Mouse (Mus musculus) forebrain, embryonic 10.5 days (tissue): ENCODE results near the gene Junb. TPM values are rescaled to one million over a fixed set of nuclear protein-coding genes. Genes with fewer than 3 reads are reported as not detected.

Experiments used
- DNase-seq: peaks from one replicate; pipeline ENCODE4 v3.0.0-alpha.2; 2017; ENCODE audit warnings: low spot score; ENCODE audit errors: extremely low spot score
- H3K27ac ChIP-seq: fragments of 300-500 bp; sonication (generic); 2 replicates; pipeline ENCODE4 v1.5.1; 2016; ENCODE audit warnings: mild to moderate bottlenecking
- H3K27me3 ChIP-seq: fragments of 300-500 bp; sonication (generic); 2 replicates; pipeline ENCODE4 v1.6.1; 2016; ENCODE audit warnings: mild to moderate bottlenecking; ENCODE audit not compliant: poor library complexity, severe bottlenecking
- H3K36me3 ChIP-seq: fragments of 300-500 bp; sonication (generic); replicated peaks from 2 replicates; pipeline ENCODE4 v1.6.1; 2016; ENCODE audit warnings: mild to moderate bottlenecking, moderate library complexity
- H3K4me1 ChIP-seq: fragments of 300-500 bp; sonication (generic); 2 replicates; pipeline ENCODE4 v1.6.1; 2016
- H3K4me3 ChIP-seq: fragments of 300-500 bp; sonication (generic); 2 replicates; pipeline ENCODE4 v1.5.1; 2016; ENCODE audit warnings: mild to moderate bottlenecking, moderate library complexity
- H3K9me3 ChIP-seq: fragments of 300-500 bp; sonication (generic); 2 replicates; pipeline ENCODE4 v1.6.1; 2016; ENCODE audit warnings: mild to moderate bottlenecking, moderate library complexity
- WGBS: fragments of 180-500 bp; shearing (Covaris S2); methylation state at CpG from one replicate; pipeline ENCODE4 v1.1.7; 2016; 5-methylcytosine and 5-hydroxymethylcytosine counted together
- polyA plus RNA-seq: library from polyadenylated mRNA; unstranded; fragments of >200 nt; fragmentation: Nextera tagmentation; extraction: Ambion mirVana; gene quantifications from 2 replicates; pipeline ENCODE4 v1.2.1, GENCODE M21; 2016

The Junb gene
- polyA plus RNA-seq, 1 experiment from 2014 or later = 3.8 TPM

GRCm38 (mm10) chr8:85007686-85008085 lies 29.2 kb upstream of the Junb start:
- H3K4me1 ChIP-seq = peaks cover 9% of the 10 kb centered on the region; the same call in 1 of the 2 replicates
- H3K9me3 ChIP-seq = no peaks in the 10 kb centered on the region
- no peak overlapping the region for H3K27ac ChIP-seq
- DNase-seq = no peak
- H3K27me3 ChIP-seq = peaks cover 56% of the 10 kb centered on the region
- WGBS = 17% methylated on average over 25 of the region's 25 CpGs
- no peaks in the 10 kb centered on the region for H3K36me3 ChIP-seq
- no peak overlapping the region for H3K4me3 ChIP-seq

DNA sequence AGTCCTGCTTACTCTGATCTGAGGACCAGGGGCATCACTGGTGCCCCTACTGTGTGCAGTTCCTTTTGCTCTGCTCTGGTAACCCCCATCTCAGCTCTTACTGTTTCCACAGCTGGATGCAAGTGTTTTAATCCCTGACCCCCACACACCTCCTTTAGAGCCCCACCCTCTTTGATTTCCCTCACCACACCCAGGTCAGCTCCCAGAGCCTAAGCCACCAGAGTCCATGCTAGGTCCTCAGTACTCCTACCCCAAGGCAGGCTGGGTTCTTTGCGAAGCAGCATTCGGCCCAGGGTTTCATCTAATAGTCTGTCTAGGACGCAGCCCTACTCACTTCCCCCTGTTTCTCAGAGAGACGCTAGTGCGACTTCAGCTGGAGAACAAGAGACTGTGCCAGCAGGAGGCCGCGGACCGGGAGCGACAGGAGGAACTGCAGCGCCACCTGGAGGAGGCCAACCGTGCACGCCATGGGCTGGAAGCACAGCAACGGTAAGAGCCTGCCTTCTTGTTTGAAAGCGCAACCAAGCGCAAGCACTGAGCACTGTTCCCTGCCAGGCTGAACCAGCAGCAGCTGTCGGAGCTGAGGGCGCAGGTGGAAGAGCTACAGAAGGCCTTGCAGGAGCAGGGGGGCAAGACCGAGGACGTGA lies 19.3 kb upstream of the Junb start:
- H3K36me3 ChIP-seq = peaks cover 8% of the 10 kb centered on the region; the same call in 1 of the 2 replicates
- peak overlapping the region; percentile 77 for H3K27ac ChIP-seq
- H3K9me3 ChIP-seq = no peaks in the 10 kb centered on the region; the same call in 1 of the 2 replicates
- H3K4me1 ChIP-seq = peaks cover 21% of the 10 kb centered on the region
- DNase-seq = peak; percentile 90
- H3K4me3 ChIP-seq = peak overlapping the region; percentile 37
- H3K27me3 ChIP-seq = peaks cover 49% of the 10 kb centered on the region
- 3% methylated on average over 19 of the region's 19 CpGs for WGBS

DNA sequence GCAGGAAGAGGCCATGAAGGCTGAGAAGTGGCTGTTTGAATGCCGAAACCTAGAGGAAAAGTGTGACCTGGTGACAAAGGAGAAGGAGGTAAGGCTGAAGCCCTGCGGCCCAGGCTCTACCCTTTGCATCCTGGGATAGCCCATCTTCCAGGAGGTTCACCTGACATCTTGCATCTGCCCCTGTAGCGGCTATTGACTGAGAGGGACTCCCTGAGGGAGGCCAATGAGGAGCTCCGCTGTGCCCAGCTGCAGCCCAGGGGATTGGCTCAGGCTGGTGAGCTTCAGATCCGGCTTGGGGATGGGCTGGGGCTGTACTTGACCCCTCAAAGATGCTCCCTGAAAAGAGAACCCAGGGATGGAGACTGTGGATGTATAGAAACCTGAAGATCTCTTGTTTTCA lies 18.5 kb upstream of the Junb start:
- Histone ChIP-seq H3K27ac (no peak overlapping the region), H3K27me3 (peaks cover 49% of the 10 kb centered on the region), H3K36me3 (0 out of 2 replicates have a peak, but pooled peaks cover 8% of the 10 kb centered on the region), H3K9me3 (no peaks in the 10 kb centered on the region; the same call in 1 of the 2 replicates), H3K4me3 (no peak overlapping the region), H3K4me1 (peaks cover 21% of the 10 kb centered on the region)
- 76% methylated on average over 5 of the region's 5 CpGs for WGBS
- DNase-seq = no peak

- Histone ChIP-seq H3K27me3 (peaks cover 52% of the 10 kb centered on the region), H3K9me3 (no peaks in the 10 kb centered on the region; the same call in 1 of the 2 replicates), H3K4me1 (peaks cover 29% of the 10 kb centered on the region), H3K4me3 (peak overlapping the region; percentile 32; the same call in 1 of the 2 replicates), H3K27ac (peak overlapping the region; percentile 52; the same call in 1 of the 2 replicates), H3K36me3 (0 out of 2 replicates have a peak, but pooled peaks cover 8% of the 10 kb centered on the region)
- WGBS = 27% methylated on average over 25 of the region's 25 CpGs
- DNase-seq = no peak
These were observed 17.2 kb upstream of the Junb start for GRCm38 (mm10) chr8:84995680-84996079.

DNA sequence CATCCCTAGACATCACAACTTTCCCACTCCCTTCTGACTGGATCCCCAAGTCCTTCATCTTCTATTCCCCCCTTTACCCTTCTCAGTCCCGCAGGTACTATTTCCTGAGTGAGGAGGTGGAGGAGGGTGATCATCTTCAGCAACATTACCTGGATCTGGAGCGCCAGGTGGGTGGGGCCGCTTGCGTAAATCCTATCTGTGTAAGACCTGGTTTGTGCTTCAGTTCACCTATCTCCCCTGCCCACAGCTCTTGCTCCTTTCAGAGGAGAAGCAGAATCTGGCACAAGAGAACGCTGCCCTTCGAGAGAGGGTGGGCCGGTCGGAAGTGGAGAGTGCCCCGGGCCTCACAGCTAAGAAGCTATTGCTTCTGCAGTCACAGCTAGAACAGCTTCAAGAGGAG lies 15.9 kb upstream of the Junb start:
- Histone ChIP-seq H3K4me1 (peaks cover 39% of the 10 kb centered on the region), H3K27me3 (peaks cover 53% of the 10 kb centered on the region), H3K27ac (no peak overlapping the region), H3K9me3 (no peaks in the 10 kb centered on the region; the same call in 1 of the 2 replicates), H3K4me3 (no peak overlapping the region), H3K36me3 (0 out of 2 replicates have a peak, but pooled peaks cover 8% of the 10 kb centered on the region)
- no peak for DNase-seq
- WGBS = 94% methylated on average over 9 of the region's 9 CpGs

- Histone ChIP-seq H3K27ac (peak overlapping the region; percentile 89), H3K27me3 (peaks cover 64% of the 10 kb centered on the region), H3K36me3 (0 out of 2 replicates have a peak, but pooled peaks cover 7% of the 10 kb centered on the region), H3K4me3 (peak overlapping the region; percentile 73), H3K9me3 (no peaks in the 10 kb centered on the region), H3K4me1 (peaks cover 36% of the 10 kb centered on the region)
- WGBS = under 1% methylated on average over 15 of the region's 15 CpGs
- no peak for DNase-seq
These were observed 12.3 kb upstream of the Junb start for GRCm38 (mm10) chr8:84990836-84991235.

DNA sequence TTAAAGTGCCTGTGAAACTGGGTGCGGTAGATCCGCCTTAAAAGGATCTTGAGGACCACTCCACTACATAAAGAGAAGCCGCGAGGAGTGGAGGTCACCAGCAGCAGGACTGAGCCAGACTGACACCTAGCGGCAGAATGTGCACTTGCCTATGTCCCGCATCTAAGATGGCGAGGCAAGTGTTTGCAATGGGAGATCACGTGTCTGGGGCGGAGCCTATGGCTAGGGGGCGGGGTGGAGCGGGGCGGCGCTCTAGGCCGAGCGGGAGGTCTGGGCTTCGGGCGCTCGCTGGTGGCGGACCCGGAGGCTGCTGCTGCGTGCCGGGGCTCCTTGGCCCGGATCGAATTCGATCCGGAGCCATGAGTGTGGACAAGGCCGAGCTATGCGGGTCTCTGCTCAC lies 11.8 kb upstream of the Junb start, which contains the start of gene Hook2:
Hook2 (plus strand) TSS at position 255 of the 400 bp plus-strand sequence.
- under 1% methylated on average over 28 of the region's 28 CpGs for WGBS
- DNase-seq = peak; percentile 96
- Histone ChIP-seq H3K27me3 (peaks cover 64% of the 10 kb centered on the region), H3K36me3 (0 out of 2 replicates have a peak, but pooled peaks cover 4% of the 10 kb centered on the region), H3K9me3 (no peaks in the 10 kb centered on the region), H3K4me1 (peaks cover 36% of the 10 kb centered on the region), H3K4me3 (peak within 1 kb of the TSS; percentile 73), H3K27ac (peak within 1 kb of the TSS; percentile 89)

DNA sequence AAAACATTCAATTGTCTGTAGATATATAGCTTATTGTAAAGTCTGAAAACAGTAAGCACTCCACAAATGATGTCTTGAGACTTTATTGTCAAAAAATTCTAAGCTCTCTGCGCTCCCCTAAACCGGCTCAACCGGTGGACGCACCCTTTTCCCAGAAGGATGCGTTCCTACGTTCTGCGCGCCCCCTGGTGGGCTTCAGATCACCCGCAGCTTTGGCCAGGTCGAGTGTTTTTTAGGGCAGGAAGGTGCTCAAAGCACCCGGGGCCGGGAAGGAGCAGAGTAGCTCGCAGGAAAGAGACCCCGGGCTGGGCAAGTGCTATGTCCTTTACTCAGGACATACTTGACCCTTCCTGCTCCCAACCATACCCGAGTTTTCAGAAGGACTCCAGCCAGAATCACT lies 11.3 kb upstream of the Junb start:
- no peaks in the 10 kb centered on the region for H3K36me3 ChIP-seq
- no peaks in the 10 kb centered on the region for H3K9me3 ChIP-seq
- peak overlapping the region; percentile 73 for H3K4me3 ChIP-seq
- H3K27ac ChIP-seq = peak overlapping the region; percentile 89
- under 1% methylated on average over 15 of the region's 15 CpGs for WGBS
- peaks cover 41% of the 10 kb centered on the region for H3K4me1 ChIP-seq
- DNase-seq = peak; percentile 88
- H3K27me3 ChIP-seq = peaks cover 60% of the 10 kb centered on the region

- Histone ChIP-seq H3K4me3 (peak overlapping the region; percentile 73), H3K4me1 (peaks cover 46% of the 10 kb centered on the region), H3K27ac (no peak overlapping the region), H3K36me3 (no peaks in the 10 kb centered on the region), H3K9me3 (no peaks in the 10 kb centered on the region), H3K27me3 (peaks cover 60% of the 10 kb centered on the region)
- DNase-seq = no peak
- 11% methylated on average over 15 of the region's 15 CpGs for WGBS
These were observed 10.8 kb upstream of the Junb start for GRCm38 (mm10) chr8:84989311-84989731.

- Histone ChIP-seq H3K4me1 (peaks cover 51% of the 10 kb centered on the region), H3K9me3 (no peaks in the 10 kb centered on the region), H3K36me3 (no peaks in the 10 kb centered on the region), H3K4me3 (no peak overlapping the region), H3K27ac (no peak overlapping the region), H3K27me3 (peaks cover 61% of the 10 kb centered on the region)
- DNase-seq = no peak
- WGBS = 84% methylated on average over 2 of the region's 2 CpGs
These were observed 9.4 kb upstream of the Junb start for GRCm38 (mm10) chr8:84987903-84988302.

GRCm38 (mm10) chr8:84987388-84987787 lies 8.9 kb upstream of the Junb start:
- Histone ChIP-seq H3K4me3 (no peak overlapping the region), H3K9me3 (no peaks in the 10 kb centered on the region), H3K27ac (no peak overlapping the region), H3K27me3 (peaks cover 66% of the 10 kb centered on the region), H3K4me1 (peaks cover 51% of the 10 kb centered on the region), H3K36me3 (no peaks in the 10 kb centered on the region)
- no peak for DNase-seq
- 89% methylated on average over 5 of the region's 5 CpGs for WGBS

- Histone ChIP-seq H3K27ac (peak overlapping the region; percentile 83), H3K4me1 (peaks cover 58% of the 10 kb centered on the region), H3K9me3 (no peaks in the 10 kb centered on the region), H3K36me3 (no peaks in the 10 kb centered on the region), H3K4me3 (peak overlapping the region; percentile 62), H3K27me3 (peaks cover 72% of the 10 kb centered on the region)
- no peak for DNase-seq
- WGBS = 45% methylated on average over 8 of the region's 8 CpGs
These were observed 7.9 kb upstream of the Junb start for GRCm38 (mm10) chr8:84986379-84986945.
